Mouse (Mus musculus) cerebellum, adult 2 months (tissue): ENCODE results near the gene Ifnar2.

Source experiments
- CTCF ChIP-seq: fragments of 200-500 bp; IDR thresholded peaks from 2 replicates; pipeline ENCODE4 v1.5.1; 2011; ENCODE audit warnings: low read depth, mild to moderate bottlenecking, control low read depth, low read length, moderate library complexity, borderline replicate concordance; ENCODE audit not compliant: insufficient read depth
- POLR2A ChIP-seq: fragments of 200-500 bp; IDR thresholded peaks from 2 replicates; pipeline ENCODE4 v1.6.1; 2011; ENCODE audit warnings: low read length, control low read depth, borderline replicate concordance; ENCODE audit not compliant: insufficient read depth

- TF ChIP-seq CTCF, result no peak
- no peak for TF ChIP-seq POLR2A
These were observed 15.1 kb upstream of the Ifnar2 start for GRCm38 (mm10) chr16:91357526-91357900.
